Mouse (Mus musculus): Measurements from ENCODE around the gene Akap1.

- TF ChIP-seq CTCF (IDR thresholded peaks at IDR 0.05), result no peak
- TF ChIP-seq POLR2A (IDR thresholded peaks at IDR 0.05; ENCODE audit: insufficient read depth, low read depth, low read length), result peak; percentile 95
- TF ChIP-seq EP300 (IDR thresholded peaks at IDR 0.05; ENCODE audit: insufficient read depth, low read depth, low read length), result no peak
Measured at GRCm38 (mm10) chr11:88864458-88865197, at the start of gene Akap1.

All from heart, adult 2 months (tissue).